Mouse (Mus musculus): Measurements from ENCODE around the gene Phb.

- no peak for TF ChIP-seq CTCF (IDR thresholded peaks at IDR 0.05; ENCODE audit: low read depth, low read length)
- TF ChIP-seq POLR2A (IDR thresholded peaks at IDR 0.05; ENCODE audit: insufficient read depth, low read length), result no peak
These were observed 62.5 kb downstream of the Phb start for GRCm38 (mm10) chr11:95728916-95729907.

All from ES-Bruce4 (cell line).